Mouse (Mus musculus) MEL (cell line): Measurements from ENCODE around the gene Lsm2. TPM values are rescaled to one million over a fixed set of nuclear protein-coding genes. Genes with fewer than 3 reads are reported as not detected.

ENCODE experiments used
- DNase-seq: peaks from one replicate; pipeline ENCODE4 v3.0.0; 2011; ENCODE audit warnings: low read depth, low spot score
- H3K27ac ChIP-seq: 2 replicates; pipeline ENCODE4 v1.5.1; 2012; ENCODE audit warnings: low read depth, mild to moderate bottlenecking, control low read depth, low read length, moderate library complexity; ENCODE audit not compliant: control insufficient read depth
- H3K27me3 ChIP-seq, 2 experiments: fragments of 150-350 bp in 1 of 2; sonication (generic) in 1 of 2; 2 replicates each; pipeline ENCODE4 v1.6.1; 2012; ENCODE audit warnings: low read length in 2 of 2, mild to moderate bottlenecking in 2 of 2, improper control_type of control experiment in 1 of 2, moderate library complexity in 1 of 2; ENCODE audit not compliant: insufficient read depth in 2 of 2, control insufficient read depth in 1 of 2
- H3K36me3 ChIP-seq, 2 experiments: 2 replicates each; pipeline ENCODE4 v1.6.1; 2012 to 2014; ENCODE audit warnings: low read length in 2 of 2, improper control_type of control experiment in 1 of 2, inconsistent platforms in 1 of 2, mild to moderate bottlenecking in 1 of 2; ENCODE audit not compliant: insufficient read depth in 2 of 2, control insufficient read depth in 1 of 2
- H3K4me1 ChIP-seq, 2 experiments: fragments of 150-350 bp in 1 of 2; sonication (generic) in 1 of 2; 2 replicates each; pipeline ENCODE4 v1.6.1; 2012; ENCODE audit warnings: low read length in 2 of 2, improper control_type of control experiment in 1 of 2, mild to moderate bottlenecking in 1 of 2; ENCODE audit not compliant: insufficient read depth in 2 of 2, control insufficient read depth in 1 of 2
- H3K4me3 ChIP-seq, 2 experiments: fragments of 150-350 bp in 1 of 2; sonication (generic) in 1 of 2; 2 replicates each; pipeline ENCODE4 v1.5.1; 2012; ENCODE audit warnings: low read depth in 2 of 2, low read length in 2 of 2, mild to moderate bottlenecking in 2 of 2, moderate library complexity in 2 of 2, control low read depth in 1 of 2, improper control_type of control experiment in 1 of 2; ENCODE audit not compliant: control insufficient read depth in 1 of 2, insufficient read depth in 1 of 2
- H3K79me2 ChIP-seq: 2 replicates; pipeline ENCODE4 v1.6.1; 2012; ENCODE audit warnings: mild to moderate bottlenecking, low read length, moderate library complexity; ENCODE audit not compliant: control insufficient read depth, poor library complexity, insufficient read depth
- H3K9ac ChIP-seq: 2 replicates; pipeline ENCODE4 v1.6.1; 2012; ENCODE audit warnings: low read depth, mild to moderate bottlenecking, control low read depth, low read length, moderate library complexity; ENCODE audit not compliant: control insufficient read depth, poor library complexity, severe bottlenecking
- H3K9me3 ChIP-seq: fragments of 150-350 bp; sonication (generic); replicated peaks from 2 replicates; pipeline ENCODE4 v1.6.1; 2012; ENCODE audit warnings: mild to moderate bottlenecking, low read length, improper control_type of control experiment, moderate library complexity; ENCODE audit not compliant: insufficient read depth
- BHLHE40 ChIP-seq: IDR thresholded peaks from 2 replicates; pipeline ENCODE4 v1.6.1; 2012; ENCODE audit warnings: low read depth, mild to moderate bottlenecking, inconsistent platforms, low read length, improper control_type of control experiment, borderline replicate concordance
- CTCF ChIP-seq, 3 experiments: IDR thresholded peaks in 2 of 3; conservative IDR thresholded peaks in 1 of 3; 2 replicates each; pipeline ENCODE4 v1.5.1; 2011 to 2012; ENCODE audit warnings: low read length in 3 of 3, low read depth in 2 of 3, mild to moderate bottlenecking in 2 of 3, improper control_type of control experiment in 1 of 3, inconsistent platforms in 1 of 3, mixed read lengths in 1 of 3, moderate library complexity in 1 of 3; ENCODE audit not compliant: control insufficient read depth in 1 of 3, insufficient read depth in 1 of 3, poor library complexity in 1 of 3, severe bottlenecking in 1 of 3
- GABPA ChIP-seq: IDR thresholded peaks from 2 replicates; pipeline ENCODE4 v1.6.1; 2012; ENCODE audit warnings: low read depth, mild to moderate bottlenecking, inconsistent platforms, low read length, improper control_type of control experiment, moderate library complexity
- GATA1 ChIP-seq: IDR thresholded peaks from 2 replicates; pipeline ENCODE4 v1.6.1; 2011; ENCODE audit warnings: low read depth, low read length, improper control_type of control experiment
- HCFC1 ChIP-seq: IDR thresholded peaks from 2 replicates; pipeline ENCODE4 v1.6.1; 2012; ENCODE audit warnings: low read depth, mild to moderate bottlenecking, inconsistent platforms, low read length, improper control_type of control experiment, moderate library complexity
- KAT2A ChIP-seq: conservative IDR thresholded peaks from 2 replicates; pipeline ENCODE4 v1.6.1; 2012; ENCODE audit warnings: low read depth, low read length, improper control_type of control experiment, inconsistent platforms
- MAFK ChIP-seq: IDR thresholded peaks from 2 replicates; pipeline ENCODE4 v1.6.1; 2011; ENCODE audit warnings: low read depth, mild to moderate bottlenecking, low read length, improper control_type of control experiment, borderline replicate concordance
- MAX ChIP-seq: IDR thresholded peaks from 2 replicates; pipeline ENCODE4 v1.6.1; 2011; ENCODE audit warnings: low read length, improper control_type of control experiment
- MAZ ChIP-seq: IDR thresholded peaks from 2 replicates; pipeline ENCODE4 v1.6.1; 2012; ENCODE audit warnings: low read depth, mild to moderate bottlenecking, inconsistent platforms, low read length, improper control_type of control experiment
- MXI1 ChIP-seq: IDR thresholded peaks from 2 replicates; pipeline ENCODE4 v1.6.1; 2011; ENCODE audit warnings: mild to moderate bottlenecking, low read depth, low read length, improper control_type of control experiment
- MYC ChIP-seq: IDR thresholded peaks from 2 replicates; pipeline ENCODE4 v1.6.1; 2011; ENCODE audit warnings: low read depth, mild to moderate bottlenecking, low read length, improper control_type of control experiment, moderate library complexity
- NELFE ChIP-seq: IDR thresholded peaks from 2 replicates; pipeline ENCODE4 v1.6.1; 2011; ENCODE audit warnings: low read depth, low read length, improper control_type of control experiment
- POLR2A ChIP-seq, 2 experiments: IDR thresholded peaks; 2 replicates each; pipeline ENCODE4 v1.6.1; 2011 to 2012; ENCODE audit warnings: low read length in 2 of 2, mild to moderate bottlenecking in 2 of 2, control low read depth in 1 of 2, improper control_type of control experiment in 1 of 2, low read depth in 1 of 2, moderate library complexity in 1 of 2; ENCODE audit not compliant: control insufficient read depth in 1 of 2, insufficient read depth in 1 of 2, poor library complexity in 1 of 2
- POLR2AphosphoS2 ChIP-seq: IDR thresholded peaks from 2 replicates; pipeline ENCODE4 v1.6.1; 2011; ENCODE audit warnings: low read length, improper control_type of control experiment
- POLR2AphosphoS5 ChIP-seq: IDR thresholded peaks from 2 replicates; pipeline ENCODE4 v1.6.1; 2012; ENCODE audit warnings: low read depth, borderline replicate concordance, mild to moderate bottlenecking, inconsistent platforms, low read length, moderate library complexity, mixed read lengths
- SIN3A ChIP-seq: IDR thresholded peaks from 2 replicates; pipeline ENCODE4 v1.6.1; 2012; ENCODE audit warnings: low read length, improper control_type of control experiment, inconsistent platforms
- TBP ChIP-seq: IDR thresholded peaks from 2 replicates; pipeline ENCODE4 v1.8.0; 2011; ENCODE audit warnings: low read depth, low read length, improper control_type of control experiment
- TCF12 ChIP-seq: IDR thresholded peaks from 2 replicates; pipeline ENCODE4 v1.6.1; 2014; ENCODE audit warnings: low read depth, mild to moderate bottlenecking, inconsistent platforms, low read length, improper control_type of control experiment, moderate library complexity
- USF1 ChIP-seq: IDR thresholded peaks from 2 replicates; pipeline ENCODE4 v1.6.1; 2014; ENCODE audit warnings: low read depth, mild to moderate bottlenecking, inconsistent platforms, low read length, improper control_type of control experiment, moderate library complexity
- ZC3H11A ChIP-seq: IDR thresholded peaks from 2 replicates; pipeline ENCODE4 v1.6.1; 2012; ENCODE audit warnings: low read depth, mild to moderate bottlenecking, inconsistent platforms, low read length, improper control_type of control experiment
- ZMIZ1 ChIP-seq: IDR thresholded peaks from 2 replicates; pipeline ENCODE4 v1.6.1; 2012; ENCODE audit warnings: low read depth, mild to moderate bottlenecking, inconsistent platforms, low read length, improper control_type of control experiment, moderate library complexity
- ZNF384 ChIP-seq: IDR thresholded peaks from 2 replicates; pipeline ENCODE4 v1.6.1; 2012; ENCODE audit warnings: low read depth, mild to moderate bottlenecking, inconsistent platforms, low read length, improper control_type of control experiment
- polyA plus RNA-seq, 2 experiments: library from polyadenylated mRNA; stranded (reverse) in 1 of 2; unstranded in 1 of 2; fragments of >175 nt in 1 of 2; fragments of >200 nt in 1 of 2; gene quantifications; 2 replicates each; pipeline versions ENCODE4 v1.2.1 to v1.2.4; 2012; ENCODE audit warnings: low replicate concordance in 2 of 2, low read depth in 1 of 2; ENCODE audit not compliant: insufficient read length in 2 of 2, insufficient read depth in 1 of 2, missing spikeins in 1 of 2
- total RNA-seq: library from RNA; depleted of rRNA; stranded (reverse); fragments of 300-350 nt; gene quantifications from 2 replicates; pipeline ENCODE4 v1.2.3, GENCODE M21; 2012

The Lsm2 gene
- total and polyA plus RNA-seq, 3 experiments, result 57.9 to 180 TPM; not detected in 1

GRCm38 (mm10) chr17:34952378-34953040, 29.2 kb upstream of the Lsm2 start:
- Histone ChIP-seq H3K9me3 (no peaks in the 10 kb centered on the region), H3K27ac (peak overlapping the region; percentile 90), H3K79me2 (peaks cover 22% of the 10 kb centered on the region), H3K36me3 (peaks cover 0 to 11% of the 10 kb centered on the region in 2 experiments; a peak in 3 of 4 replicates), H3K27me3 (no peaks in the 10 kb centered on the region), H3K9ac (peak overlapping the region; percentile 100), H3K4me1 (peaks cover 0 to 3% of the 10 kb centered on the region in 2 experiments; a peak in 1 of 4 replicates), H3K4me3 (peak overlapping the region; percentile 64 to 99)
- DNase-seq, result peak; percentile 78
- TF ChIP-seq BHLHE40 (no peak), GABPA (no peak), MAFK (no peak), POLR2AphosphoS5 (peak; percentile 84; the same call in 1 of the 2 replicates), ZC3H11A (no peak), KAT2A (peak; percentile 54), MAZ (no peak), POLR2A (IDR thresholded peaks at IDR 0.05; ENCODE audit: control insufficient read depth in 1 of 2, insufficient read depth in 1 of 2, low read depth in 1 of 2, low read length in 2 of 2, poor library complexity in 1 of 2) (peak; percentile 87 to 97), MAX (peak; percentile 99), GATA1 (no peak), TBP (peak; percentile 97), NELFE (peak; percentile 97), MXI1 (peak; percentile 73), CTCF (IDR thresholded peaks at IDR 0.05 in 2 of 3, conservative IDR thresholded peaks at IDR 0.05 in 1 of 3; ENCODE audit: control insufficient read depth in 1 of 3, insufficient read depth in 1 of 3, low read depth in 2 of 3, low read length in 3 of 3, poor library complexity in 1 of 3, severe bottlenecking in 1 of 3) (peak; percentile 24 to 35 (median 30); a peak in 3 of 6 replicates), ZMIZ1 (peak; percentile 98), MYC (peak; percentile 76; the same call in 1 of the 2 replicates), HCFC1 (peak; percentile 85), POLR2AphosphoS2 (peak; percentile 96), SIN3A (peak; percentile 85), TCF12 (peak; percentile 26; the same call in 1 of the 2 replicates)

GRCm38 (mm10) chr17:34953258-34953657, 28.4 kb upstream of the Lsm2 start:
- peak overlapping the region; percentile 100 for H3K9ac ChIP-seq
- TF ChIP-seq USF1 (no peak), ZNF384 (peak; percentile 63; the same call in 1 of the 2 replicates), CTCF (IDR thresholded peaks at IDR 0.05 in 2 of 3, conservative IDR thresholded peaks at IDR 0.05 in 1 of 3; ENCODE audit: control insufficient read depth in 1 of 3, insufficient read depth in 1 of 3, low read depth in 2 of 3, low read length in 3 of 3, poor library complexity in 1 of 3, severe bottlenecking in 1 of 3) (peak in 1 of 3 experiments; percentile 1; a peak in 1 of 6 replicates)
- H3K27me3 ChIP-seq, result no peaks in the 10 kb centered on the region
- no peaks in the 10 kb centered on the region for H3K9me3 ChIP-seq
- peak overlapping the region; percentile 64 to 99 for H3K4me3 ChIP-seq
- peak; percentile 64 for DNase-seq
- peaks cover 0 to 3% of the 10 kb centered on the region in 2 experiments; a peak in 1 of 4 replicates for H3K4me1 ChIP-seq
- peaks cover 22% of the 10 kb centered on the region for H3K79me2 ChIP-seq
- H3K36me3 ChIP-seq, result peaks cover 0 to 11% of the 10 kb centered on the region in 2 experiments; a peak in 3 of 4 replicates
- H3K27ac ChIP-seq, result peak overlapping the region; percentile 90
